Mouse (Mus musculus) small intestine, adult 2 months (tissue): ENCODE measurements around the gene Chst3. TPM values are rescaled to one million over a fixed set of nuclear protein-coding genes. Genes with fewer than 3 reads are reported as not detected.
"Not testable (repeated sequence)": the region's sequence is repeated elsewhere in the genome, so short reads cannot be mapped to it uniquely, and the experiment has no call there.

Source experiments
- H3K27ac ChIP-seq: fragments of 200-500 bp; 2 replicates; pipeline ENCODE4 v1.5.1; 2012; ENCODE audit warnings: low read depth, low read length, control low read depth, inconsistent platforms; ENCODE audit not compliant: insufficient read depth
- H3K27me3 ChIP-seq: fragments of 200-500 bp; 2 replicates; pipeline ENCODE4 v1.6.1; 2012; ENCODE audit warnings: mild to moderate bottlenecking, moderate library complexity, low read length, inconsistent platforms; ENCODE audit not compliant: control insufficient read depth, insufficient read depth
- H3K36me3 ChIP-seq: fragments of 200-500 bp; 2 replicates; pipeline ENCODE4 v1.6.1; 2012; ENCODE audit warnings: mild to moderate bottlenecking, low read length, control low read depth, inconsistent platforms; ENCODE audit not compliant: control insufficient read depth, insufficient read depth
- H3K4me1 ChIP-seq: fragments of 200-500 bp; 2 replicates; pipeline ENCODE4 v1.6.1; 2012; ENCODE audit warnings: low read length, inconsistent platforms, mixed read lengths; ENCODE audit not compliant: control insufficient read depth, insufficient read depth, insufficient read length
- H3K4me3 ChIP-seq: fragments of 200-500 bp; 2 replicates; pipeline ENCODE4 v1.5.1; 2012; ENCODE audit warnings: low read depth, mild to moderate bottlenecking, control low read depth, inconsistent platforms, low read length, moderate library complexity
- CTCF ChIP-seq: fragments of 200-500 bp; IDR thresholded peaks from 2 replicates; pipeline ENCODE4 v1.5.1; 2012; ENCODE audit warnings: low read depth, mild to moderate bottlenecking, control low read depth, inconsistent platforms, low read length, moderate library complexity, mixed read lengths; ENCODE audit not compliant: insufficient replicate concordance, insufficient read length; ENCODE audit errors: extremely low read depth
- POLR2A ChIP-seq: fragments of 200-500 bp; IDR thresholded peaks from 2 replicates; pipeline ENCODE4 v1.6.1; 2012; ENCODE audit warnings: low read depth, mild to moderate bottlenecking, control low read depth, inconsistent platforms, low read length, moderate library complexity
- WGBS: fragments of 180-500 bp; shearing (Covaris S2); methylation state at CpG from one replicate; pipeline ENCODE4 v1.1.7; 2018; 5-methylcytosine and 5-hydroxymethylcytosine counted together
- polyA plus RNA-seq: library from polyadenylated mRNA; depleted of rRNA; stranded (reverse); fragments of >200 nt; gene quantifications from 2 replicates; pipeline ENCODE4 v1.2.3, GENCODE M21; 2012

Gene Chst3
- polyA plus RNA-seq, 1 experiment: 4.2 TPM

- H3K27me3 ChIP-seq: peaks cover 5% of the 10 kb centered on the region; the same call in 1 of the 2 replicates
- 83% methylated on average over 10 of the region's 10 CpGs for WGBS
- TF ChIP-seq CTCF (no peak), POLR2A (no peak)
- no peak overlapping the region for H3K27ac ChIP-seq
- peaks cover 8% of the 10 kb centered on the region for H3K4me1 ChIP-seq
- H3K4me3 ChIP-seq: no peak overlapping the region
- no peaks in the 10 kb centered on the region for H3K36me3 ChIP-seq
Observed at GRCm38 (mm10) chr10:60185023-60185709, 33.9 kb downstream of the Chst3 start.

DNA sequence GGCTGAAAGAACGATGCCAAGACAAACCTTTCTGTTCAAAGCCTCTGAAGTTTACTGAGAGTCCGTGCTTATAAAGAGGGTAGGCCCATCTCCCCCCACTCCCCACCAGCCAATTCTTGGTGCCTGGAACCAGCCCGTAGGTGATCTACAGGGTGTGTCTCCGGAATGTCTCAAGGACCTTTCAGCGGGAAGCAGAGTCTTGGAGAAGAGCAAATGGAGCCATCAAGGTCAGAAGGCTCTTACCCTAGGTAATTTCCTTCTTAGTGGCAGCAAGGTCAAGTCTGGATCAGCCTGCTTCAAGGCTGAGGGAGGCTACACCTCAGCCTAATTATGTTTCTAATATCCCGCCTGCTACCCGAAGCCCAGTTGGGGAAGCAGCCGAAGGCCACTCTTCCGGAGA, 43.8 kb downstream of the Chst3 start:
- not testable (repeated sequence) for H3K27me3 ChIP-seq, H3K4me1 ChIP-seq, H3K4me3 ChIP-seq, H3K27ac ChIP-seq, H3K36me3 ChIP-seq
- WGBS: 74% methylated on average over 9 of the region's 9 CpGs

- no peaks in the 10 kb centered on the region for H3K27me3 ChIP-seq
- H3K4me3 ChIP-seq: no peak overlapping the region
- 58% methylated on average over 3 of the region's 3 CpGs for WGBS
- H3K4me1 ChIP-seq: no peaks in the 10 kb centered on the region
- H3K36me3 ChIP-seq: no peaks in the 10 kb centered on the region
- H3K27ac ChIP-seq: no peak overlapping the region
- no peak for TF ChIP-seq CTCF
- TF ChIP-seq POLR2A: no peak
Observed at GRCm38 (mm10) chr10:60174506-60174905, 44.6 kb downstream of the Chst3 start.

GRCm38 (mm10) chr10:60173035-60173434, 46.0 kb downstream of the Chst3 start:
- no peak overlapping the region for H3K27ac ChIP-seq
- H3K4me1 ChIP-seq: no peaks in the 10 kb centered on the region
- H3K27me3 ChIP-seq: no peaks in the 10 kb centered on the region
- 56% methylated on average over 10 of the region's 10 CpGs for WGBS
- TF ChIP-seq CTCF (no peak), POLR2A (no peak)
- H3K36me3 ChIP-seq: no peaks in the 10 kb centered on the region
- H3K4me3 ChIP-seq: no peak overlapping the region

GRCm38 (mm10) chr10:60172306-60172705, 46.8 kb downstream of the Chst3 start:
- Histone ChIP-seq H3K27ac (no peak overlapping the region), H3K36me3 (no peaks in the 10 kb centered on the region), H3K4me1 (no peaks in the 10 kb centered on the region), H3K27me3 (no peaks in the 10 kb centered on the region), H3K4me3 (no peak overlapping the region)
- TF ChIP-seq POLR2A (no peak), CTCF (no peak)
- 83% methylated on average over 4 of the region's 4 CpGs for WGBS

GRCm38 (mm10) chr10:60171368-60171767, 47.7 kb downstream of the Chst3 start:
- 93% methylated on average over 5 of the region's 5 CpGs for WGBS
- TF ChIP-seq CTCF (no peak), POLR2A (no peak)

GRCm38 (mm10) chr10:60170326-60171089, 48.6 kb downstream of the Chst3 start:
- H3K36me3 ChIP-seq: no peaks in the 10 kb centered on the region
- H3K27ac ChIP-seq: peak overlapping the region; percentile 72
- H3K4me3 ChIP-seq: no peak overlapping the region
- no peak for TF ChIP-seq CTCF
- TF ChIP-seq POLR2A: no peak
- H3K27me3 ChIP-seq: no peaks in the 10 kb centered on the region
- H3K4me1 ChIP-seq: no peaks in the 10 kb centered on the region
- 81% methylated on average over 10 of the region's 10 CpGs for WGBS

More at GRCm38 (mm10) chr10:60171368-60171767, 47.7 kb downstream of the Chst3 start:
- Histone ChIP-seq H3K4me1 (no peaks in the 10 kb centered on the region), H3K27me3 (no peaks in the 10 kb centered on the region), H3K4me3 (no peak overlapping the region), H3K36me3 (no peaks in the 10 kb centered on the region), H3K27ac (peak overlapping the region; percentile 72)
